Mouse (Mus musculus) CD4-positive helper T cell, adult 2 months (primary cell): ENCODE data around the gene Haus3.

Source experiments
- DNase-seq: peaks from one replicate; pipeline ENCODE4 v3.0.0-alpha.2; 2012; ENCODE audit warnings: low read depth, missing footprints, low spot score

Haus3 gene

GRCm38 (mm10) chr5:34119121-34119856 is 50.0 kb downstream of the Haus3 start:
- DNase-seq, result no peak

- DNase-seq, result no peak
These were observed 63.6 kb downstream of the Haus3 start for GRCm38 (mm10) chr5:34105681-34106080.
